Mouse (Mus musculus) thymus, postnatal 36 days (tissue): ENCODE results near the gene Ttc27.
"Not testable (repeated sequence)": the region's sequence is repeated elsewhere in the genome, so short reads cannot be mapped to it uniquely, and the experiment has no call there.

Experiments used
- DNase-seq, 2 experiments: peaks; one replicate each; pipeline ENCODE4 v3.0.0; 2022; ENCODE audit warnings: mixed read lengths in 2 of 2

Ttc27 gene

DNA sequence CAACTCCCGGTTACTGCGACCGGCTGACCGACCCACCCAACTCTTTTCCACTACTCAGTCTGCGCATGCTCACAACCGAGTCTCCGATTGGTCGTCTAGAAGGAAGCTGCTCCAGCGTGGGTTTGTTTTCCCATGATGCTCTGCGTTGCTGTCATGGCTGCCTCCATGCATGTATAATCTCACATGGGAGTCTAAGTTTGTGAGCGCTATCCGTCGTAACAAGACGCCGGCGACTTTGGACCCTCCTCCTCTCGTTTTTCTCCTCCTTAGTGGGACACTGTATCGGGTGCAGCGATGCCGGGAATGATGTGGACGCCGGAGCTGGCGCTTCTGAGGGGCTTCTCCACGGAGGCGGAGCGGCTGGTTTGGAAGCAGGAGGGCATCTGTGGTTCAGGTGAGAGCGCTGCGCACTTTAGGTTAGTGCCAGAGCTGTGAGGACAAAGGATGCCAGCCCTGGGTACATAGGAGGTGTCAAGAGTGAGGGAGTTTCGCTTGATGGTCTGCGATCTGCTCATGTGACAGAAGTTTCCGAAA lies at the start of gene Ttc27:
Ttc27 (plus strand) TSS at position 115 of the 534 bp plus-strand sequence.
- DNase-seq: peak; percentile 93

DNA sequence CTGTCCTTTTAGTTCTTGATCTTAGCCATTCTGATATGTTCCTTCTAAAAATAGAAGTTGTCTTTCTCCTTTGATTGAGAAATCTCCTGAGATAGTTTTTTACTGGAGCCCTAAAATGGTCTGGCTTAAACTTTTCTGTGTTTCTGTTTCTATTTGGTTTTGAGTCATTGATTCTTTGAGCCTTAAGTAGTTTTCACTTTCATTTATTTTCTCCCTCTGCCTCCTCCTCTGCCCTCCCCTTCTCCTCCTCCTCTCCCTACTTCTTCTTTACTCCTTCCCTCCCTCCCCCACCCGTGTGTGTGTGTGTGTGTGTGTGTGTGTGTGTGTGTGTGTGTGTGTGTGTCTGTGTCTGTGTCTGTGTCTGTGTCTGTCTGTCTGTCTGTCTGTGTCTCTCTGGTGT lies 49.5 kb upstream of the Ttc27 start:
- no peak for DNase-seq

DNA sequence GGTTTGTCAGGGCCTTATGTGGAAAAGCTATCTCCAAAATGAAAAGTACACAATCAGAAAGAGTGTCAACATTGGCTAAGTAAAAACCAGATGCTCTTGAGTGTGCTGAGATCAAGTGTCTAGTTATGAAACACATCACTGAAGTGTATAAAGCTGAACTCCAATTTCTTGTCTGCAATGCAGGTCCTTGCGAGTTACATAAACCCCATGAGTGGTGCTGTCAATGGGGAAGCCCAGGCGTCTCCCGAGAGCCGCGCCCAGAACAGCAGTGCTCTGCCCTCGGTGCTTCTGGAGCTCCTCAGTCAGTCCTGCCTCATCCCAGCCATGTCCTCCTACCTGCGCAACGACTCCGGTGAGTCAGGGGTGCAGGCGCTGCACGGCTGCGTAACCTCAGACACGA lies 47.5 kb upstream of the Ttc27 start:
- DNase-seq: no peak

DNA sequence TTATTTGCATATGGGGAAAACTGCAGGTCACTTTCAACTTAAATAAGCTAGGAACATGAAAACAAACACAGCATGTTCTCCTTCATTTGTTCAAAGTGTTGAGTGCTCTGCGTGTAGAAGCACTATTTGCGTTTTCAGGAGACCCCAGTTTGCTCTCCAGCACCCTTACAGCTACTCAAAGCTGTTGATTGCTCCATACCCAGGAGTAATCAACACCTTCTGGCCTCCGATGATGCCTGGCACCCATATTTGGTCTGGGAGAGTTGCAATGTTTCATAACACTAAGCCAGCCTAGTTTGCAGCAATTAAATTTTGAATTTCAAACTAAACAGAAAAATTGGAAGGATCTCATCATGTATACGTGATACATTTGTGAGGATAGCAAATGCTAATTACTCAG lies 45.1 kb upstream of the Ttc27 start:
- DNase-seq: no peak

DNA sequence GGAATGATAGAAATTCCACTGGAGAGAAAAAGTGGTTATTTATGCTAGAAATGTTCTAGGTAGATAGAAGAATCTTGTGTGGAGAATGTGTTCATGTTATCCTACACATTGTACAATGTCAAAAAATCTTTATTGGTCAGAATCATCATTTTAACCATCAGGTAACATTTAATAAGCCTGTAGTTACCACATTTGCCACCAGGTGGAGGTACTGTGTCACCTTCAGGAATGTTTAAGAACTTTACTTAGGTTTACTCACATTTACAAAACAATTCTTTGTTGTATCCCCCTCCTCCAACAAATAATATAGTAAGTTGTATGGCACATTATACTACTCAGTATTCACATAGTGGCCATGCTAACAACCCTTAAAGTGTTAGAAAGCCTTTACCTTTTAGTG lies 44.3 kb upstream of the Ttc27 start:
- DNase-seq: no peak

DNA sequence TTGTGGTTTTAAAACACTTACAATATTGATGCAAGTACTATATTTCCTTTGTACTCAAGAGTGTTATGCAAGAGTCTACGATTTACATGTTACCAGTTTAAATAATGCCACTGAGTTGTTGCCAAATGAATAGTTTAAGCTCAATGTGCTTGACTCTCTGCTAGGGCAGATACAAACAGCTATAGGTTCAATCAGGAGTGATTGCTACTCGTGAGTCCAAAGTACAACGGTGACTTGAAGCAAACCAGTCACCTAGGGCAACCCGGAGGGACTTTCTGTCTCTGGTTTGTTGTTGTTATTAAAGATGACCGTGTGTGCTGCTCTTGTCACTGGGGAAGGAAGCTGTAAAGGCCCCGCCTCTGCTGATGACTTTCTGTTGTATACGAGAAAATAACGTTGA lies 39.5 kb upstream of the Ttc27 start:
- no peak for DNase-seq

DNA sequence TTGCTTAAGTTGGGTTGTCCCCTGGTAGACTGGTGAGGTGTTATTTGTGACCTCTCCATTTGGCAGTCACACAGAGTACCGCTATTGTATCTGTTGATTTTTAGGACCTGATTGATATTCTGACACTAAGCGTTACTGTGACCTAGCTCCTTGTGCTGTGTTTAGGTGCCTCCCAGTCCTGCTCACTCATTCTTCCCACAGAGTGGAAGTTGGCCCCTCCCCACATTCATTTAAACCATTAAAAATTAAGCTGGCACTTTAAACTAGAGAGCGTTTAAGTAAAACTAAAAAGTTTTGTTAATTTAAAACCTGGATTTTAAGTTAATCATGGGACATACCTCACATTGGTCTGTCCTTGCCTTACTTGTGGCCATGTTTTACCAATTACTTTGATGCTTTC lies 32.6 kb upstream of the Ttc27 start:
- no peak for DNase-seq

DNA sequence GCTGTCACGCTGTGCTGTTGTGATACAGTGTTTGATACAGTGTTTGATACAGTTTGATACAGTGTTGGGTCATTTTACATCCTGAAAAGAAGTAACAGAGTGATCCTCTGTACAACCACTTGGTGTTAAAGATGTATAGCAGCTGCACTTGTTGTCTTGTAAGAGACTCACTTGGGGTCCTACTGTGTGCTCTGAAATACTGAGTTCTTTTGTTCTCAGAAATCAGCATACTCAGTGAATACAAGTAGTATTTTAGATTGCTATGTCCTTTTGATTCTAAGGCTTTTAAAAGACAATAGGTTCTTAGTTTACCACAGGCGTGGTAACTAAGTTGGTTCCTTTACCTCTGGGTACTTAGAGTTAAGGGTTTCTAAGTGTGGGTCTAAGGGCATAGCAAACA lies 29.0 kb upstream of the Ttc27 start:
- no peak for DNase-seq

DNA sequence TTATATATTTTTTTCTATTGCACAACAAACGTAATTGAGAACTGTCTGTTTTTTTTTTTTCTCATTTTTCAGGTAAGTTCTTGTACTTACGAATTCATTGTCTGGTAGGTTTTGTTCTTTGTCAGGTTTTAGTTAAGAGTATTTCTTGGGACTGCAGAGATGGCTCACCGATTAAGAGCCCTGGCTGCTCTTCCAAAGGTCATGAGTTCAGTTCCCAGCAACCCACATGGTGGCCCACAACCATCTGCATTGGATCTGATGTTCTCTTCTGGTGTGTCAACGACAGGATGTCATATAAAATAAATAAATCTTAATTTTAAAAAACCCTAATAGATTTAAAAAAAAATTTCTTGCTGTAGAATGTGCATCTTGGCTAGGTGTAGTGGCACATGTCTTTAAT lies 28.1 kb upstream of the Ttc27 start:
- DNase-seq: no peak

DNA sequence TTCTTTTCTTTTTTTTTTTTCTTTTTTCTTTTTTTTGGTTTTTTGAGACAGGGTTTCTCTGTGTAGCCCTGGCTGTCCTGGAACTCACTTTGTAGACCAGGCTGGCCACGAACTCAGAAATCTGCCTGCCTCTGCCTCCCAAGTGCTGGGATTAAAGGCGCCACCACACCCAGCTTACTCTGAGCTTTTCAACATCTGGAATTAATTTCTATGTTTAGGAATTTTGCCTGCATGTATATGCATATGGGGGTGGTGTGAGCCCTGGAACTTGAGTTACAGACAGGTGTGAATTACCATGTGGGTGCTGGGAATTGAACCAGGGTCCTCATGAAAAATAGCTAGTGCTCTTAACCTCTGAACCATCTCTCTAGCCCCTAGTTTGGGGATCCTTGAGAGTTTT lies 15.9 kb upstream of the Ttc27 start:
- DNase-seq: not testable (repeated sequence)

DNA sequence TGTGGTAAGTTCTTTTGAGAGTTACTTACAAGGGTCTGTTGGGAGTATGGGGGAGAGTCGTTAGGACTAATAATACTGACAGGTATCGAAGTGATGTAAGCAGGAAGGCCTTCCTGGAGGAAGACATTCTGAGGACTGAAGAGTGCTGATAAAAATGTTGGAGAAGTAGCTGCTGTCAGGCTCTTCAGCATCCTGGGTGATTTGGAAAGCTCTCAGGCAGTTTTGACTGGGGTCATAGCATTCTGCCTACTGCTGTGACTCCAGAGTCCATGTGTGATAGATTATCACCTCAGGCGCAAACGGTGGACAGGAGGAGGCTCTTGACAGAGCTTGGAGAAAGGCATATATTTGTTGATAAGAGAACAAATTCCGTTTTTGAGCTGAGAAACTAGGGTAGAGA lies 12.1 kb upstream of the Ttc27 start:
- DNase-seq: no peak

DNA sequence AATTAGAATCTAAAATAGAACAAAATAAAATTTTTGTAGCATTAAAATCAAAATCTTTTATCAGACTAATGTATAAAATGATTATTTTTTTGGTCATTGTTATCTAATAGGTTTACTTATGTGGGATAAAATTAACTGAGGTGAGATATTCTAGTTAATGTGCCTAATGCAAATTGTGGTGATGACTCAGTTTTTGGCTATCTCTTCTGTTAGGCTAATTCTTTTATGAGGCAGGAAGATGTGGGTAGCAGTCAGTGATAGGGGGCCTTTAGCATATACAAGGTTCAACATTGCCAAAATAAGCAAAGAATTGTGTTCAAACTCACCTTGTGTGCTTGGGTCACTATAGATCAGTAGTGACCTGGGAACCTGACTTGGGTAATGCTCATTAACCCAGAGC lies 10.9 kb upstream of the Ttc27 start:
- no peak for DNase-seq

DNA sequence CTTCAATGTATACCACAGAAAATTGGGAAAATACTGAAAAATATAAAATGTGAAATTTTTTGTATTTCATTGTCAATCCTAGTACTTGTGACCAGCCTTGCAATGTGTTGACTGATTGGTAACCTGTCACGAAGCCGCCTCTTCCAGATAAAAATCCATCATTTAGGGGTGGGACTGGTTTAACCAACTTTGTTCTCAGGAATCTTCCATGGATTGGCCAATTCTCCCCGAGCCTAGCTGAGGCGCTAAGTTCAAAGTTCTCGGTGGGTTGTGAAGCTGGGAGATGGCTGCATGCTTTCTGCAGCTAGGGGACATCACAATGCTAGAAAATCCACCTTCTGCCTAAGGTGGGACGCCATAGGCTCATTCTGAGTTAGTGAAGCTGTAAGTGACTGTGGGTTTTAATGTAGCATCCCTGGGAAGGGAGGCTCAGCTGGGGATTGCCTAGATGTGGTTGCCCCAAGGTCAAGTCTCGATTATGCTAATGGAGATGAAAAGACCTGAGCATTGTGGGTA lies 9.8 kb upstream of the Ttc27 start:
- DNase-seq: no peak

DNA sequence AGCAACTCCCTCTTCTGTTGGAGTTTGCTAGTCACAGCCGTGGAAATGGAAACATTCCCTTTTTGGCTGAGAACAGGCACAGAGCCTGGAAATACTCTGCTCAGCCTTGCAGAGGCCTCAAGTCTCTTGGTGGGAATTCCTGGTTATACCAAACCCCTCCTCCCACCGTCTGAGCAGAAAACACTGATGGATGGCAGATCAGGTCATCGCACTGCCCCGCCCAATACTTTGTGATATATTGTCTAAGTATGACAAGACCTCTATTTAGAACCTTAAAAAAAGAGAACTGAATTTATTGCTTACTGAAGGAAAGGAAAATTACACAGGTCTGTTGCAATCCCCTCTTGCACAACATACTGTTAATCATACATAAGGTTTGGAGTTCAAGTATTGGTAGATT lies 6.8 kb upstream of the Ttc27 start:
- DNase-seq: no peak

DNA sequence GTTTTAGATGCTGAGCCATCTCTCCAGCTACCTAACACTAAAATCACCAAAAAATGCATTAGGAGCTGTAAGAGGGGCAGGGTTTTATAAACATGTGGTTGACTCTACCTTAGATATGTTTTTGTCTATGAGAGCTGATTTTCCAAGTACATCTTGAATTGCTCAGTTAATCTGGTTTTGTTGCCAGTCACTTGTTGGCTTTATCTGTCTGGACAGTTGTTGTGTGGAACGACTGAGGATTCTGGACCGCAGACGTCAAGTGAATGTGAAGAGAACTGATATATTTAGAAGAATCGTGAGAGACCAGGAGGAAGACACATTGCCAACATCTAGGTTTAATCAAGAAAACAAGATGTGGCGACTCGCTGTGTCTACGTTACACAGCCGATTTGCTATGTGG lies 5.9 kb upstream of the Ttc27 start:
- no peak for DNase-seq

DNA sequence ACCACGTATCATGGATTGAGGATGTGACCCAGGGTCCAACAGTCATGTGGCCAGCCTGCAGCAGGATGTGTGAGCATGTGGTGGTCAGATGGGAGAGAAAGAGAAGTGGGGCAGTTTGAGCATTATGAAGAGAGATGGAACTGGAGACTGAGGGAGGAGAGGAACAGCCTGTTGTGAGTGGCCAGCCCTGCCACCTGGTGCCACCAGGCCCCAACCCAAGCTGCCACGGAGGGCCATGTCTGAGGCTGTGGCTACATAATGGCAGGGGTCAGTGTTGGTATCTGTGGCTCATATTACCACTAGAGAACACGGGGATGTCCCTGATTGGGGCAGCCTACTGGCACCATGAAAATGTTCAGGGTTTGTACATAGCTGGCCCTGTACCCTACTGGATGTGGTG lies 2.4 kb upstream of the Ttc27 start:
- DNase-seq: no peak

DNA sequence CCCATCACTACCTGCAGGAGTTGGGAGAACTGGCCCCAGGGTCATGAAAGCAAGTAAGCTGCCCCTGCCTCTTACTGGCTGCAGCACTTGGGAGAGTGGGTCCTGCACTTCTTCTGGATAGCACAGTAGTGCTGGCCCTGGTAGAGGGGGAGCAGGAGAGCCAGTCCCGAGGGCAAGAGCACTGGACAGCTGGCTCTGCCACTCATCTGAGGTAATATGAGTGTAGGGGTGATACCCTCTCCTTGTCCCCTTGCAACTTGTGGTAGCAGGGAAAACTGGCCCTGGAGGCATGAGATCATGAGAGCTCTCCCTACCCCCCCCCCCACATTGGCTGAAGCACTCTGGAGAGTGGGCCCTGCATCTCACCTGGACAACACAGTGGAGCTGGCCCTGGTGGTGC lies 1.8 kb upstream of the Ttc27 start:
- no peak for DNase-seq

DNA sequence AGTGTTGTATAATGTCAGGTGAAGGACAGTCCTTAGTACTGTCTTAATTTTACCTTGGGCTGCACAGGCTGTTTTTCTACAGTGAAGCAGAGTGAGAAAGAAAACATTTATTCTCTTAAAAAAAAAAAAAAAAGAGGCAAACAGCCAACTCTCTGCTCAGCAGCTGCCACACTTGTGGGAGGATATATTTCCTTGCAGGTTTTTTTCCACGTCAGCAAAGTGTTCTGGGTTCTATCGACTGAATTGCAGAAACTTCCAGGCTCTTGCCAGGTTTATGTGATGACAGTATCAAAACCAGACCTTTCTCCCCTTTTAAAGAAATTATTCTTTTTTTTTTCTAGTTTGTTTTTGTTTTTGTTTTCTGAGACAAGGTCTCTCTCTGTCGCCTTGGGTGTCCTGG lies 889 bp upstream of the Ttc27 start:
- no peak for DNase-seq

DNA sequence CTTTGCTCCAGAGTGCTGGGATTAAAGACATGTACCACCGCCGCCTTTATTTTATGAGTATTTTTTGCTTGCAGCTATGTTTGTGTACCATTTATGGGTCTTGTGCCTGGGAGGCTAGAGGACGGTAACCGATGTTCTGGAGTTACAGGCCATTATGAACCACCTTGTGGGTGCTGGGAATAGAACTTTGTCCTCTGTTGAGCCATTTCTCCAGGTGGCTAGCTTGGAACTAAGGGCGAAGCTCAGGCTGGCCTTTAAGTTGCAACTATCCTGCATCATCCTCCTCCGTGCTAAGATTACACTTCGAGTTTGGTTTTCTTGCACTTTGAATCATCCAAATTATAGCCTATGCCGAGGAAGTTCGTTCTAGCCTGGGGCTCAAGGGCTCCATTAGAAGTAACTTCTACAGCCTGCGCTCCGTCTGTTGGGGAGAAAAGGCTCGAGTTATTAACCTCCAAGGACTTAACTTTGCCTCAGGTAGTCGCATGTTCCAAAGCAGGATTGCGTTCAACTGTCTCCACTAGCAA lies 378 bp upstream of the Ttc27 start:
- DNase-seq: no peak

DNA sequence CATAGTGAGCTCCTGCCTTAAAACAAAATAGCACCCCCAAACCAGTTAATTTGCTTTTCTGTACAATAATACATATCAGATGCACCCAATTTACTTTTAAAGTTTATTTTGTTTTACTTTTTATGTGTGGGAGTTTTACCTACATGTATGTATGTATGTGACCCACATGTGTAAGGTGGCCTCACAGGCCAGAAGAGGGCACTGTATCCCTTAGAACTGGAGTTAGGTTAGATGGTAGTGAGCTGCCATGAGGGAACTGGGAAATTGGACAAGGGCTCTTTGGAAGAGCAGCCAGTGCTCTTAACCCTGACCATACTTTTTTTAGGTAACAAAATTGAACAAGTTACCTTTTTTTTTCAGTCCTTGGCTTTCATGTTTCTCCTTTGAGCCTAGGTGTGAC lies 15.3 kb downstream of the Ttc27 start:
- DNase-seq: no peak

DNA sequence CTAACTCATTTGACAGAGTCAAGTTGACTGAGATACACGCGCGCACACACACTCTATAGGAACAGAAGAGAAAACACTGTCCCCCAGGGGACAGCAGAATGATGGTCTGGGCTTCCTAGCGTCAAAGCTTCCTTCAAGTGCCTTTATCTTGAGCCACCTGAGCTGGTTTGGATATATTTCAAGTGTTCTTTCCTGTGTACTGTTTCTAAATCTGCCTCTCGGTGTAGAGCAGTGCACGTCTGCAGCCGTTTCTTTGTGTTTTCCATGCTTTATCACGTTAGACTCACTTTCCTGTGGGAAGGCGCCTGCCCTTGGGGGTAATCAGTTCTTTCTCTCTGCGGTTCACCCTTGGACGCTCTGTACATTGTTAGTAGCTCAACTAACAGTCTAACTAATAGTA lies 17.9 kb downstream of the Ttc27 start:
- no peak for DNase-seq

DNA sequence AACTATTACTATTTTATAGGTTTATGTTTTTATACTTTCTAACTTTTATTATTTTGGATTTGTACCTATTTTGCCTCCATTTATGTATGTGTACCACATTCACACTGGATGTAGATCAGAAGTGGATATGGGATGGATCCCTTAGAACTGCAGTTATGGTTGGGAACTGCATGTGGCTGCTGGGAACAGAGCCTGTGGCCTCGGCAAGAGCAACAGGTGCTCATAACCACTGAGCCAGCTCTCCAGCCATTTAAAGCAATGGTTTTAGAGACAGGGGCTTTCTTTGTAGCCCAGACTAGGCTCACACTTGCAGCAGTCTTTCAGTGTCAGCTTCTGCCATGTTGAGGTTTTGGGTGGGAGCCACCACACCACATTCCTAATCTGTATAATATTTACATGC lies 32.1 kb downstream of the Ttc27 start:
- DNase-seq: no peak

DNA sequence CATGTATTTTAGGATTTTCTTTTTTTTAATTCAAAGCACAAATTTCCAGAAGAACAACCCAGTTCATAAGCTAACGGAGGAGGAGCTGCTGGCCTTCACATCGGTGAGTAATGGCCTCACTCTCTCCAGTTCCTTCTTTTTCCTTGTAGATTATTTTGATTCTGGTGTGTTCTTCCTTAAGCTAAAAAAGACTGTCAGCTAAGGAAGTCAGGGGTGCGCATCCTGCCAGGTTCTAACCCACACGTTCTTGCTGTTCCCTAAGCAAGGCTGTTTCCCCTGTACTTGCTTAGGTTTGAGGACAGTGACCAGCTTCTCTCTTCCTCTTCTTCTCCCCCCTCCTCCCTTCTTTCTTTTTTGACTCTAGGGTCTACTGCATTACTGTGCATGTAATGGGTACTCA lies 33.5 kb downstream of the Ttc27 start:
- DNase-seq: no peak

DNA sequence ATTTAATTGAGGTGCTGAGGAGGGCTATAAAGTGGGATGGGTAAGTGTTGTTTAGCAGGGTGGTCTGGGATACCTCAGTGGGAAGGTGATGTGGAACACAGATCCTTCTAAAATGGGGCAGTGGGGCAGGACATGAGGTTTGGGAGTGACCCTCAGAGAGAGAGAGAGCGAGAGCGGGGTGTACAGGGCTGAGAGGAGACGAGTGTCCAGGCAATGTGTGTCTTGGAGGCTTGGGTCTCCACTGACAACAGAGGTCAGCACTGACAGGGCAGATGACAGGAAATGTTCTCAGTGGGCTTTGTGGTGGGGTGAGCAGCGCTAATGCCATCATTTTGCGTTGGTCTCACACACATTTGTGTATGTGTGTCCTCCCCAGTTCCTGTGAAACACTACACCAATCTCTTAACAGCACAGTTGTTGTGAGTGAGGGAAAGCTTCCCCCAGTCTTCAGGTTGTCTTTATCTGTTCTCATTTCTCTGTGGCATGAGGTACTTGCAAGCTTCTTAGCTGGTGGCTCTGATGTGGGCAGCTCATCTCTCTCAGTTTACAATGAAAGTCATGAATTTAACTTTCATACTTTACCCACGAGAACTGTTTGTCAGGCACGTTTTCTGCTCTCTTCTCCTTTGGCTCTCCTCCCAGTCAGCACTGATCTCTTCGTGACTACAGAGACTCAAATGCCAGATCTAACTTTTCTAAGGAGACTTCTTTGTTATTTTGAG lies 35.5 kb downstream of the Ttc27 start:
- no peak for DNase-seq

DNA sequence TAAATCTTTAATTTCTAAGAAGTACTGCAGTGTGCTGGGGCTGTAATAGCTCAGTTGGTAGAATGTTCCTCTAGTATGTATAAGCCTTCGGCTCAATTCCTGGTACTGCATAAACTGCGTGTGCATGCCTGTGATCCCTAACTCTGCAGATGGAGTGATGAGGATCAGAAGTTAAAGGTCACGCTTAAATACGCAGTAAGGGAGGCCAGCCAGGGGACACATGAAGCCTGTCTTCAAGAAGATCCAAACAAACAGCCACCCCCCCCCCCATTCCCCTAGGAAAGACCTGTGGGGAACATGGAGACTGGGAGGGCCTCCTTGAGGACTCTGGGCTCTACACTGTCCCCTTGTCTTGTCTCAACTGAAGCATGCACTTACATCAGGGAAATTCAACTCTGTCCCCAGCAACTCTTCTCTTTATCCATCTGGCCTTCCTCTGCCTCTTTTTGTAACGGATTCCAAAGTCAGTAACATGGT lies 36.1 kb downstream of the Ttc27 start:
- DNase-seq: no peak
